Mouse (Mus musculus) heart, embryonic 15.5 days (tissue): ENCODE measurements around the gene Tnfsf12. TPM values are rescaled to one million over a fixed set of nuclear protein-coding genes. Genes with fewer than 3 reads are reported as not detected.
A peak's percentile ranks its signal among the peaks of the same experiment; 100 is the strongest.

ENCODE experiments used
- ATAC-seq: fragments of 200-750 bp; cut with Nextera tagmentation; replicated peaks from 2 replicates; pipeline ENCODE4 v1.8.0; 2017; ENCODE audit warnings: low read depth, moderate TSS enrichment; ENCODE audit not compliant: insufficient number of reproducible peaks, insufficient read depth, low FRiP score
- H3K27ac ChIP-seq: fragments of 300-500 bp; sonication (generic); 2 replicates; pipeline ENCODE4 v1.5.1; 2015; ENCODE audit warnings: mild to moderate bottlenecking, inconsistent platforms
- H3K27me3 ChIP-seq: fragments of 300-500 bp; sonication (generic); 2 replicates; pipeline ENCODE4 v1.6.1; 2015; ENCODE audit warnings: inconsistent platforms
- H3K36me3 ChIP-seq: fragments of 300-500 bp; sonication (generic); 2 replicates; pipeline ENCODE4 v1.6.1; 2015; ENCODE audit warnings: mild to moderate bottlenecking, inconsistent platforms
- H3K4me1 ChIP-seq: fragments of 300-500 bp; sonication (generic); replicated peaks from 2 replicates; pipeline ENCODE4 v1.6.1; 2015; ENCODE audit warnings: inconsistent platforms
- H3K4me2 ChIP-seq: fragments of 300-500 bp; sonication (generic); 2 replicates; pipeline ENCODE4 v1.6.1; 2015; ENCODE audit warnings: inconsistent platforms, mild to moderate bottlenecking, moderate library complexity
- H3K4me3 ChIP-seq: fragments of 300-500 bp; sonication (generic); 2 replicates; pipeline ENCODE4 v1.5.1; 2015; ENCODE audit warnings: mild to moderate bottlenecking, inconsistent platforms
- H3K9ac ChIP-seq: fragments of 300-500 bp; sonication (generic); 2 replicates; pipeline ENCODE4 v1.6.1; 2015; ENCODE audit warnings: mild to moderate bottlenecking, inconsistent platforms
- H3K9me3 ChIP-seq: fragments of 300-500 bp; sonication (generic); replicated peaks from 2 replicates; pipeline ENCODE4 v1.6.1; 2016; ENCODE audit warnings: inconsistent platforms
- WGBS: fragments of 180-500 bp; shearing (Covaris S2); methylation state at CpG from one replicate; pipeline ENCODE4 v1.1.7; 2015; ENCODE audit warnings: mixed read lengths; 5-methylcytosine and 5-hydroxymethylcytosine counted together
- polyA plus RNA-seq: library from polyadenylated mRNA; unstranded; fragments of >200 nt; fragmentation: Nextera tagmentation; extraction: Ambion mirVana; gene quantifications from 2 replicates; pipeline ENCODE4 v1.2.1, GENCODE M21; 2015

Gene Tnfsf12
- polyA plus RNA-seq, 1 experiment from 2014 or later, result 7.3 TPM

DNA sequence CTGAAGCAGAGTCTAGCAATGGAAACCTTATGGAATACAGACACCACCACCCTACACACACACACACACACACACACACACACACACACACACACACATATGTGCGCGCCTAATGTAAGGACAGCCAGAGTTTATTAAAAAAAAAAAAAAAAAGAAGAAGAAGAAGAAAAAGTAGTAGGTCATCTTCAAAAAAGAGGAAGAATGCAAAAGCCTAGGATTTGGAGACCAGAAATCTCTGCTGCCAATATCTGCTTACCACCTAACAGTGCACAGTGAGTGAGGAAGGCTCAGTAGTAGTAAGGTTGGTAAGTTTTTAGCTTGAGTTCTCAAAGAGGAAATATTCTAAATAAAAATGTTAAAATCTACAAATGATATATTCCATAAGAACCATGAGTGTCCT, 16.5 kb downstream of the Tnfsf12 start:
- no peak overlapping the region for H3K27ac ChIP-seq
- no peak overlapping the region for H3K4me3 ChIP-seq
- peaks cover 31% of the 10 kb centered on the region for H3K4me1 ChIP-seq
- ATAC-seq, result no peak
- H3K4me2 ChIP-seq, result no peak overlapping the region
- no peak overlapping the region for H3K9ac ChIP-seq
- H3K27me3 ChIP-seq, result no peaks in the 10 kb centered on the region
- H3K9me3 ChIP-seq, result no peaks in the 10 kb centered on the region
- H3K36me3 ChIP-seq, result peaks cover 57% of the 10 kb centered on the region
- WGBS, result 100% methylated on average over 2 of the region's 2 CpGs

DNA sequence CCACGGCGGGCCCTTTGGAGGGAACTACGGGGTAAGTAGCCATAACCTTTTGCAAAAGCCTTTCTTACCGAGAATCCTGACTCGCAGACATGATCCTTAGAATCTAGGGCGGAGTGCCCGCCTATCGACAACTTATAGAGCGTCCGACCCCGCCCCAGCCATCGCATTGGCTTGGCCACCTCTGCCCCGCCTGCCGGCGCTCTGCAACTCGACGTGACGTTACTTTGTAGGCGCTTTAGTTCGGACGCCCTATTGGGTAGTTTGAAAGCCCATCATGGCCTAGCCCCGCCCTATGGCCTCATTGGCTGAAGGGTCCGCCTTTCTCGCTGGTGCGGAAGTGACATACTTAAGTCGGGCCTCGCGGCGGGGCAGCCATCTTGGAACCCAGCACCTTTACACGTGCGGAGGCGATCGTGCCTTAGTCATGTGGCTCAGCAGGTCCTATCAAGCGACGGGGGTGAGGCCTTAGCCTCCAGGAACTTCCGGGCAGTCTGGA, 23.4 kb downstream of the Tnfsf12 start, which contains the start of gene Eif4a1:
Gene Eif4a1 (minus strand): TSS at position 213 of the 496 bp plus-strand sequence.
- Histone ChIP-seq H3K4me1 (peaks cover 23% of the 10 kb centered on the region), H3K9me3 (no peaks in the 10 kb centered on the region), H3K27me3 (no peaks in the 10 kb centered on the region), H3K27ac (peak within 1 kb of the TSS; percentile 95), H3K4me3 (peak within 1 kb of the TSS; percentile 84), H3K9ac (peak within 1 kb of the TSS; percentile 99), H3K36me3 (peaks cover 75% of the 10 kb centered on the region), H3K4me2 (peak within 1 kb of the TSS; percentile 74)
- peak; percentile 95 for ATAC-seq
- WGBS, result under 1% methylated on average over 36 of the region's 36 CpGs

DNA sequence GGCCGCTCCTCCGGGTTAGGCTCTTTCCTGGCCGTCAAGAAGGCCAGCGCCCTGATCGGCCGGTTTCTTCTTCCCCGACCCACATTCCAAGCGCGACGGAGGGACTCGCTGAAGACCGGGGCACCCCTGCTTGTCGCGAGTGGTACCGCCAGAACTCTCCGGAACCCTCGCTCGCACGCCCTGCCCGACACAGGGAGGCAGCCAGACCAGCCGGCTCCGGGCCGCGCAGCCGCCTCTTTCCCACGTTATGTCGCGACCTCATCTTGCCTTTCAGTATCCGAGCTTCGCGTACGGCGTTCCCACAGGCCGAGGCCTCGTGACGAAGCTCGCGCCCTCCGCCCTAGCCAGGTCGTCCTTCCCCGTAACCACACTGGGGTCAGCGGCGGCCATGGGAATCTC, 23.9 kb downstream of the Tnfsf12 start:
- Histone ChIP-seq H3K36me3 (peaks cover 73% of the 10 kb centered on the region), H3K27ac (peak overlapping the region; percentile 95), H3K9ac (peak overlapping the region; percentile 99), H3K4me3 (peak overlapping the region; percentile 84), H3K27me3 (no peaks in the 10 kb centered on the region), H3K4me1 (peaks cover 23% of the 10 kb centered on the region), H3K9me3 (no peaks in the 10 kb centered on the region), H3K4me2 (peak overlapping the region; percentile 74)
- under 1% methylated on average over 35 of the region's 43 CpGs for WGBS
- peak; percentile 5; the same call in 1 of the 2 replicates for ATAC-seq

DNA sequence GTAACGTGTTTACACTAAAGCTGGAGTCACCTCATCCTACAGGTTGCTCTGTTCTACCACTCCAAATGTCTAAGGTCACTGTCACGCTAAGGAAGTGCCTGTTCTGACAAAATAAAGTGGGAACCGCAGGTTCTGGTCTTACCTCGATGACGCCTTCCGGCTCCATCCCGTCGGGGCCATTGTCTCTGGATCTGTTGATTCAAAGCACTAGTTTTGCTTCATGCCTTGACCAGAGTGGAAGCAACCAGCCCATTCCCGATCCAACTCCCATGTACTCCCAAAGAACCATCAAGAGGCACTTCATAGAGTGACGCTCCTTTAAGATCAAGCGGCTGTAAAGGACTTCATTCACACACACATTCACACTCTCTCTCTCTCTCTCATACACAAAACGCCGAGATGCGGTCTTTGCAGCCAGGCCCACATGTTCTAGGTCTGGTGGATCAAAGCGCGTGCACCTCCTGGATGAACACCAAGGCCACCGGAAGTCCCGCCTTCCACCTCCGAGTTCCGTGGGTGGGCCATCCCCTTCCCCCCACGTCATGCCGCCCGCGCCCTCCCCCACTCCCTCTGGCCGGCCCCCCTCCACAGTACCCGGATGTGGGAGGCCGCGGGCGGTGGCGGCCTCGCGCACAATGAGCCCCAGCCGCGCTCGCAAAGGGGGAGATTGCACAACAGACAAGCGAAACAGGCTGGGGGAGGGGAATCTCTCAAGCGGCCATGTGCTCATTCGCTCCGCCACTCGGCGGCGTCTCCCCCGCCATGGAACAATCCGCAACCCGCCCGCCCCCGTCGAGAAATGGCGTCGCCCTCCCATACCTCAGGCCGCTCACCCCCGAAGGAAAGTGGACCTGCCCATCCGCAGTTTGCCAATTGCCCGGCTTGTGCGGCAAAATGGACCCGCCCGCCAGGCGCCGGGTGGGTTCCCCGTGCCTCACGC, 24.6 kb downstream of the Tnfsf12 start:
- peak overlapping the region; percentile 95 for H3K27ac ChIP-seq
- H3K4me3 ChIP-seq, result peak overlapping the region; percentile 84
- H3K36me3 ChIP-seq, result peaks cover 73% of the 10 kb centered on the region
- H3K27me3 ChIP-seq, result no peaks in the 10 kb centered on the region
- H3K4me2 ChIP-seq, result peak overlapping the region; percentile 74
- no peaks in the 10 kb centered on the region for H3K9me3 ChIP-seq
- under 1% methylated on average over 58 of the region's 61 CpGs for WGBS
- H3K4me1 ChIP-seq, result peaks cover 23% of the 10 kb centered on the region
- H3K9ac ChIP-seq, result peak overlapping the region; percentile 99
- ATAC-seq, result peak; percentile 72

DNA sequence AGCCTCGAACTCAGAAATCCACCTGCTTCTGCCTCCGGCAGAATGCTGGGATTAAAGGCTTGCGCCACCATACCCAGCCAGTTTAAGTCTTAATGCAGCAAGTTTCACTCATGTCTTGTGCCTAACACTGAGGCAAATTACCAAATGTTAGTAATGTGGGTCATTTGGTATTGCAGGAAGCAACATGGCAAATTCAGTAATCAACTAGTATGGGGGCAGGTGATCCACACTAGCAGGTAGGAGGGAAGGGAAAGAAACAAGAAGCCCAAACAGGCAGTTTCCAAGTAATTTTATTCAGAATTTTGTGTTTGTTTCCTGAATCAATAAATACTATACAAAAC, 29.0 kb downstream of the Tnfsf12 start:
- H3K4me2 ChIP-seq, result no peak overlapping the region
- no peaks in the 10 kb centered on the region for H3K27me3 ChIP-seq
- no peaks in the 10 kb centered on the region for H3K9me3 ChIP-seq
- H3K36me3 ChIP-seq, result peaks cover 63% of the 10 kb centered on the region
- H3K9ac ChIP-seq, result no peak overlapping the region
- no peak overlapping the region for H3K27ac ChIP-seq
- H3K4me1 ChIP-seq, result peaks cover 30% of the 10 kb centered on the region
- 83% methylated on average over 3 of the region's 3 CpGs for WGBS
- H3K4me3 ChIP-seq, result no peak overlapping the region
- ATAC-seq, result no peak

DNA sequence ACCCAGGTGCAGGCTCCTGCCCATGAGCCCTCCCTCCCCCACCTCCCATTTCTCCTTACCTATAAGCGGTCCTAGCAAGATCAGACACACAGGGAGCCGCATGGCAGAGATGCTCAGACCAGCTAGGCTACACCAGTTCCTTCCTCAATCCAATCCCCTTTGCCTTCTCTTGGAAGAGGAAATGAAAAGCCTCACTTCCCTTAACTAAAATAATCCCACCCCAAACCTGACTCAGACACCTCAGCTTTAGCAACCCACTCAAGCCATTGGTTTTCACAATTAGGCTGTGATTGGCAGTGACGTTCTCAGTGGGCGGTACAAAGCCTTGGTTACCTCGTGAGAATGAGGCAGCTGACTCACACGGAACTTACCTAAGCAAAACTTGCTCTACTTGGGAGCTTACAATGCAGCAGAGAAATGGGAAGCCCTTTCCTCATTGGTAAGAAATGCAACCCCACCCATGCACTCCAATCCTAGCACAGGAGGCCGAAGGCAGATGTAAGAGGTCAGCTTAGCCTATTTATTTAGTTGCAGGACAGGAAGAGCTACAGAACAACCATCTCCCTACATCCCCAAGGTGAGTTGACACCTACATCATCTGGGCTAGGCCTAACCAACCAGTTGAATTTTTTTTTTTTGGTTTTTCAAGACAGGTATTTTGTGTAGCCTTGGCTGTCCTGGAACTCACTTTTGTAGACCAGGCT, 29.5 kb downstream of the Tnfsf12 start, which contains the start of gene Cd68:
Gene Cd68 (minus strand): TSS at position 193 of the 704 bp plus-strand sequence.
- H3K4me2 ChIP-seq, result no peak within 1 kb of the TSS
- H3K4me3 ChIP-seq, result no peak within 1 kb of the TSS
- WGBS, result 30% methylated on average over 7 of the region's 7 CpGs
- no peaks in the 10 kb centered on the region for H3K27me3 ChIP-seq
- no peak for ATAC-seq
- no peak within 1 kb of the TSS for H3K9ac ChIP-seq
- H3K27ac ChIP-seq, result 0 out of 2 replicates have a peak within 1 kb of the TSS, but pooled peaks have one; percentile 2
- H3K4me1 ChIP-seq, result peaks cover 35% of the 10 kb centered on the region
- H3K9me3 ChIP-seq, result no peaks in the 10 kb centered on the region
- peaks cover 63% of the 10 kb centered on the region for H3K36me3 ChIP-seq

DNA sequence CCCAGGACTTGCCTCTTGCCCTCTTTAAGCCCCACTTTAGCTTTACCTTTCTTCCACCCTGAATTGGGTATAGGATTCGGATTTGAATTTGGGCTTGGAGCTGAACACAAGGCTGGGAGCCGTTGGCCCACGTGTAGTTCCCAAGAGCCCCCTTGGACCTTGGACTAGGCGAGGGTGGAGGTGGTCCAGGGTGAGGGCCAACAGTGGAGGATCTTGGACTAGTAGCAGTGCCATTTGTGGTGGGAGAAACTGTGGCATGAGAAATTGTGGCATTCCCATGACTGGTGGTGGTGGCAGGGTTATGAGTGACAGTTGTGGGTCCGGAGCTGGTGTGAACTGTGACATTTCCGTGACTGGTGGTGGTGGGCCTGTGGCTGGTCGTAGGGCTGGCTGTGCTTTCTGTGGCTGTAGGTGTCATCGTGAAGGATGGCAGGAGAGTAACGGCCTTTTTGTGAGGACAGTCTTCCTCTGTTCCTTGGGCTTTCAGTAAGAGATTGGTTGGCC, 30.1 kb downstream of the Tnfsf12 start:
- H3K27me3 ChIP-seq, result no peaks in the 10 kb centered on the region
- H3K4me3 ChIP-seq, result no peak overlapping the region

DNA sequence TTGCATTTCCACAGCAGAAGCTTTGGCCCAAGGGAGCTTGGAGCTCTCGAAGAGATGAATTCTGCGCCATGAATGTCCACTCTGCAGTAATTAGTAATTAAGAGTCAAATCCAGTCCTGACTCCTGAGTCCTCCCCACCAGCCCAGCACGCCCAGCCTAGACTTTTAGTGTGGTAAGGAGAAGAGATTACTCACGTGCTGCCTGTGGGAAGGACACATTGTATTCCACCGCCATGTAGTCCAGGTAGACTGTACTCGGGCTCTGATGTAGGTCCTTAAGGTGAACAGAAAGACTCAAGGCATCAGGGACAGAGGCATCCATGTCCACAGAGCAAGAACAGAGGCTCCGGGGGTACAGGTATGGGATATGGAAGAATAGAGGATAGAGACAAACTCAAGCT, 30.8 kb downstream of the Tnfsf12 start:
- 92% methylated on average over 7 of the region's 7 CpGs for WGBS
- no peak overlapping the region; the same call in 1 of the 2 replicates for H3K27ac ChIP-seq
- H3K4me1 ChIP-seq, result peaks cover 31% of the 10 kb centered on the region
- H3K9me3 ChIP-seq, result no peaks in the 10 kb centered on the region
- no peak for ATAC-seq
- peaks cover 63% of the 10 kb centered on the region for H3K36me3 ChIP-seq
- H3K4me3 ChIP-seq, result no peak overlapping the region
- H3K4me2 ChIP-seq, result no peak overlapping the region
- no peak overlapping the region for H3K9ac ChIP-seq
- H3K27me3 ChIP-seq, result no peaks in the 10 kb centered on the region

More for the DNA sequence above, 30.1 kb downstream of the Tnfsf12 start:
- 0 out of 2 replicates have a peak overlapping the region, but pooled peaks have one; percentile 2 for H3K27ac ChIP-seq
- peaks cover 37% of the 10 kb centered on the region for H3K4me1 ChIP-seq
- H3K36me3 ChIP-seq, result peaks cover 63% of the 10 kb centered on the region
- no peak overlapping the region for H3K4me2 ChIP-seq
- no peak overlapping the region for H3K9ac ChIP-seq
- WGBS, result 72% methylated on average over 9 of the region's 9 CpGs
- no peak for ATAC-seq
- H3K9me3 ChIP-seq, result no peaks in the 10 kb centered on the region

DNA sequence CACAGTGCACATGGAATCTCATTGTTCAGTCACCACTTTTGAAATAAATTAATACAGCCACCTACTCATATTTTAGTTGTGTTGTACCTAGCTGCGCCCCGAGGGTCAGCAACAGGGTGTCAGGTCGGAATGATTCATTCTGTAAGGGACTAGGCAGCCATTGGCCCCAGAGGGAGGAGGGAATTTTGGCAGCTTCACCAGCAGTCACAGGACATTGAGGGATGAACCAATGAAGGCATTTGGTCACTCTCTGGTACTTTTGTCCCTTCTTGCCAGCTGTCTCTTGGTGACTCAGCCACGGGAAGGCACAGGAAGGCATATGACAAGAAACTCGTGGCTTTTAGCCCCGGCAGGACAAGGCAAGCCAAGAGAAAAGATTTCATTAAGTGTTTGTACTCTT, 31.9 kb downstream of the Tnfsf12 start:
- H3K4me2 ChIP-seq, result no peak overlapping the region
- peaks cover 60% of the 10 kb centered on the region for H3K36me3 ChIP-seq
- peak overlapping the region; percentile 95 for H3K27ac ChIP-seq

DNA sequence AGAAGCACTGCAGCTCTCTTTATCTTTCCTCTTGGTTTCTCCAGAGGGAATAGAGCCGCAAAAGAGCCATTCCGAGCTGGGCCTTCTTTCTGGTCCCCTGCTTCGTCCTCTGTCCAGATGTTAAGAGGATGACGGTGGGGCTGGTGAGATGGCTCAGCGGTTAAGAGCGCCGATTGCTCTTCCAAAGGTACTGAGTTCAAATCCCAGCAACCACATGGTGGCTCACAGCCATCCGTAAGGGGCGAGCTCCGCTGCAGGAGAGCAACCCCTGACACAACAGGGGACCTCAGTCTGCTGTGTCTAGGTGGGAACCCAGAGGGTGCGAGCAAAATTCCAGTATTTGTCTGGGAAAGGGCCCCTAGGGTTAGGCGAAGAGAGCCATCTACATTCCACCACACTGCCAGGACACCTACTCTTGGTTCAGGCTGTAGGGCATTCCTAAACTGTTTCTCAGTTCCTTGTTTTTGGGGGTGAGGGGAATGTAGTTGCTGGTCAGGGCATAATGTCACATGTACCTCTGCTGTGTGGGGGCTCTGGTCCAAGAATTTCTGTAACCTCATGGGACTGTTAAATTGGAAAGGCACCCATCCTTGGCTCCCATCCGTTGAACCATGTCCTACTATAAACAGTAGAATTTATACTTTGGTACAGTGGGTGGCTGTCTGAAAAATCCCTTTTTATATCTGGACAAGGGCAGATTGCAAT, 32.5 kb downstream of the Tnfsf12 start:
- no peaks in the 10 kb centered on the region for H3K27me3 ChIP-seq
- peak overlapping the region; percentile 95 for H3K27ac ChIP-seq
- H3K36me3 ChIP-seq, result peaks cover 59% of the 10 kb centered on the region
- peak overlapping the region; percentile 62 for H3K4me3 ChIP-seq
- no peaks in the 10 kb centered on the region for H3K9me3 ChIP-seq
- WGBS, result 62% methylated on average over 13 of the region's 13 CpGs
- peak overlapping the region; percentile 57 for H3K9ac ChIP-seq
- peak overlapping the region; percentile 70 for H3K4me2 ChIP-seq
- ATAC-seq, result no peak
- H3K4me1 ChIP-seq, result peaks cover 20% of the 10 kb centered on the region

More for the DNA sequence above, 31.9 kb downstream of the Tnfsf12 start:
- ATAC-seq, result no peak
- Histone ChIP-seq H3K9me3 (no peaks in the 10 kb centered on the region), H3K4me3 (no peak overlapping the region), H3K9ac (no peak overlapping the region), H3K4me1 (peaks cover 22% of the 10 kb centered on the region), H3K27me3 (no peaks in the 10 kb centered on the region)
- WGBS, result 86% methylated on average over 6 of the region's 6 CpGs
